Mouse (Mus musculus) gastrocnemius, postnatal 36 days (tissue): ENCODE measurements around the gene Gpcpd1. TPM values are rescaled to one million over a fixed set of nuclear protein-coding genes. Genes with fewer than 3 reads are reported as not detected.

Source experiments
- DNase-seq, 2 experiments: peaks; one replicate each; pipeline ENCODE4 v3.0.0; 2022
- intact Hi-C: fragments of 180-260 bp; cut with DNase I; formaldehyde crosslinking; loops from one replicate; pipeline ENCODE4 v1.15.1; 2025
- long read RNA-seq, 2 experiments: library from polyadenylated mRNA; stranded (forward); transcript quantifications; one replicate each; pipeline ENCODE4 v2.0.0; 2021
- total RNA-seq, 2 experiments: library from RNA; stranded (reverse); gene quantifications; 2 replicates each; pipeline ENCODE4 v1.2.3; 2021

The Gpcpd1 gene
- total RNA-seq = 100 to 1,000 TPM; 182 to 223 TPM
- long read RNA-seq, experiment 1, transcript Gpcpd1-202 (20 exons, 3,686 nt) = major isoform, 5 of 75 reads
- long read RNA-seq, experiment 1, partial matches to known transcripts = 17 of 75 reads
- long read RNA-seq, experiment 1, other reads (novel, unspliced or antisense) = 52 of 75 reads
- long read RNA-seq, experiment 2, transcript Gpcpd1-202 (20 exons, 3,686 nt) = major isoform, 5 of 105 reads
- long read RNA-seq, experiment 2, partial matches to known transcripts = 19 of 105 reads
- long read RNA-seq, experiment 2, other reads (novel, unspliced or antisense) = 79 of 105 reads

- no peak for DNase-seq
- intact Hi-C loops = loop anchor here (10.0 kb wide), 1 partner anchor 47 kb away; no protein-coding TSS in a partner anchor
Measured at GRCm38 (mm10) chr2:132587240-132587779, at the start of gene Gpcpd1. Gene Gpcpd1, minus strand, starts transcription at chr2:132587729.

GRCm38 (mm10) chr2:132636534-132636933 is 49.0 kb upstream of the Gpcpd1 start:
- DNase-seq = no peak
- intact Hi-C loops = loop anchor here (10.0 kb wide), 1 partner anchor 52 kb away; the partner anchor contains the start of gene Gpcpd1

GRCm38 (mm10) chr2:132628626-132629025 is 41.1 kb upstream of the Gpcpd1 start:
- no peak for DNase-seq
- intact Hi-C loops = no loop called here

- intact Hi-C loops = no loop called here
- DNase-seq = no peak
Measured at GRCm38 (mm10) chr2:132623092-132623491, 35.6 kb upstream of the Gpcpd1 start.

GRCm38 (mm10) chr2:132617693-132618092 is 30.2 kb upstream of the Gpcpd1 start:
- intact Hi-C loops = no loop called here
- DNase-seq = no peak

GRCm38 (mm10) chr2:132613581-132614188 is 26.2 kb upstream of the Gpcpd1 start:
- no peak for DNase-seq
- intact Hi-C loops = no loop called here

- no peak for DNase-seq
Measured at GRCm38 (mm10) chr2:132611551-132612233, 24.2 kb upstream of the Gpcpd1 start.

GRCm38 (mm10) chr2:132607141-132608093 is 19.9 kb upstream of the Gpcpd1 start:
- DNase-seq = no peak
- intact Hi-C loops = no loop called here

More at GRCm38 (mm10) chr2:132611551-132612233, 24.2 kb upstream of the Gpcpd1 start:
- intact Hi-C loops = no loop called here

GRCm38 (mm10) chr2:132605795-132606563 is 18.4 kb upstream of the Gpcpd1 start:
- no peak for DNase-seq
- intact Hi-C loops = no loop called here

- DNase-seq = no peak
- intact Hi-C loops = no loop called here
Measured at GRCm38 (mm10) chr2:132604922-132605321, 17.4 kb upstream of the Gpcpd1 start.

GRCm38 (mm10) chr2:132603706-132604105 is 16.2 kb upstream of the Gpcpd1 start:
- intact Hi-C loops = no loop called here
- no peak for DNase-seq

GRCm38 (mm10) chr2:132601777-132602176 is 14.2 kb upstream of the Gpcpd1 start:
- intact Hi-C loops = no loop called here
- no peak for DNase-seq

- no peak for DNase-seq
- intact Hi-C loops = no loop called here
Measured at GRCm38 (mm10) chr2:132600081-132600480, 12.6 kb upstream of the Gpcpd1 start.

- peak; percentile 23 to 49 for DNase-seq
- intact Hi-C loops = no loop called here
Measured at GRCm38 (mm10) chr2:132599127-132599526, 11.6 kb upstream of the Gpcpd1 start.

- intact Hi-C loops = no loop called here
- no peak for DNase-seq
Measured at GRCm38 (mm10) chr2:132597866-132598480, 10.4 kb upstream of the Gpcpd1 start.

- intact Hi-C loops = no loop called here
- no peak for DNase-seq
Measured at GRCm38 (mm10) chr2:132597226-132597625, 9.7 kb upstream of the Gpcpd1 start.

GRCm38 (mm10) chr2:132595601-132596235 is 8.2 kb upstream of the Gpcpd1 start:
- intact Hi-C loops = no loop called here
- DNase-seq = no peak

GRCm38 (mm10) chr2:132592126-132592525 is 4.6 kb upstream of the Gpcpd1 start:
- intact Hi-C loops = no loop called here
- no peak for DNase-seq
